Mouse (Mus musculus): ENCODE data around the gene Fcgbp. TPM values are rescaled to one million over a fixed set of nuclear protein-coding genes. Genes with fewer than 3 reads are reported as not detected.

Fcgbp gene
- polyA plus RNA-seq (2015; fragmentation: Illumina TruSeq; extraction: RNeasy Lipid Tissue Mini Kit (QIAGEN cat#74804); ENCODE audit: low read depth, low replicate concordance), result 0.06 TPM

DNA sequence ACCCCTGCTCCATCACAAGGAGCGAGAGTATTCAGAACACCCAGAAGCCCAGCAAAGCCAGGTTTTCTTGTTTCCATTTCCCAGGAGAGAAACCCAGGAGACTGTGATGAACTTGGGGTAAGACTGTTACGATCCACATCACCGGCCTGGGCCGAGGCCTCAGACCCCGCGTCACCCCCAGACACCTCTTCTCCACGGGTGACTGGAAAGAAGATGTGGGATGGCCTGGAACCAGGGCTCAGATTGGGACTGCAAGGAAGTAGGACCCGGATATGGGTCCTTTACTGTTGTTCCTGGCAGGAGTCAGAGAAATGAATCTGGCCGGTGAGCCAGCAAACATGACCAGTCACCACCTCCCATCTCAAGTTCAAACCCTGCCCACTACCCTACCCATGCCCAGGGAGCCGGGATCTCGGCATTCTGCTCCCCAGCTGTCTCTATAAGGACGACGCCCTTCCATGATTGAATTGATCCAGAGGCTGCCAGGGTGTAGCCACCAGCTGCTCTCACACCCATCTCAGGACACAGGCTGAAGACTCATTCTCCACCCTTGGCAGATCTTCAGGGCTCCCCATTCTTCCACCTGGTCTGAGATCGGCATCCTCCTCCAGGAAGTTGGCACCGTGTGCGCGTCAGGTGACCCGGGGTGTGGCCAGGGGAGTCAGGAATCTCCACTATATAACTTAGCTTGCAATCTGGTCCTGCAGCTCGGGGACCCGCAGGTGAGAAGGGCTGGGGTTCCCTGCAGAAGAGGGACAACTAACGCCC is at the start of gene Fcgbp:
Gene Fcgbp (plus strand): TSS at position 706 of the 768 bp plus-strand sequence.

DNA sequence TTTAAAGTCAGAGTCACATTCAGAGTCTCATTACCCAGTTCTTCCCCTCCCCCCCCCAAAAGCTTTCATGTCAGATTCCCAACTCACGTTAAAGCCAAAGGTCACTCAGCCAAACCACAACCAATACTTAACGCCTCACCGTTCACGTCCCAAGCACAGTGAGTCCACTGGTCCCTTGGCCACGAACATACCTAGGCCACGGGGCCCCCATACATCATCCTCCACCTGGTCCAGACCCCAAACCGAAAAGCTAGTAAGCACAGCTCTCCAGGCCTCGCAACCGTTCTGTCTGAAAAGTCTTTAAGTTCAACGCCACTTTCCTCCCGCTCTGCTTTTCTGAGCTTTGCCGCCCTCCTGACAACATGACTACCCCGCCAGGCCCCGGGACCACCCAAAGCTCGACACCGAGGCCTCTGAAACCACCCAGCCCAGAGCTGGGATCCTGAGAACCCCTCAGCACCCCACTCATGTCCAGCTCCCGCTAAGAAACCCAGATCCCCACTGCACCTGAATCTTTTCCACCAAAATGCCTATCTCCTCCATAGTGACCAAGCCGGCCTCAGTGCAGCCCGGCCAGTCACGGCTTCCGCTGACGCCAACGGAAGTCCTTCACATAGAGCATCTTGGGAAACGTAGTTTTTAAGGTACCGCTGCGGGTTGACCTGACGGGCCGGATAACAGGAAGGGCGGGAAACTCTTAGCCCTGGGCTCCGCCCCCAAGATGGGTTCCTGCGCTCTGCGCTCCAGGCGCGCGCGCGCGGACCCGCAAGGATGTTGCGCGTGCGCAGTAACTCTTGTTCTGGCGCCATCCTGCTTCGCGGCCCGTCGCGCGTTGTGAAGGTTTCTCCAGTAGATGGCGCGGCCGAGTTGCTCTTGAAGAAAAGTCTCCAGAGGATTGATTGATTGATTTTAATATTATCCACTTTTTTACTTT is 21.3 kb upstream of the Fcgbp start, which contains the start of gene Psmc4:
Gene Psmc4 (minus strand): TSS at position 626 of the 934 bp plus-strand sequence.

DNA sequence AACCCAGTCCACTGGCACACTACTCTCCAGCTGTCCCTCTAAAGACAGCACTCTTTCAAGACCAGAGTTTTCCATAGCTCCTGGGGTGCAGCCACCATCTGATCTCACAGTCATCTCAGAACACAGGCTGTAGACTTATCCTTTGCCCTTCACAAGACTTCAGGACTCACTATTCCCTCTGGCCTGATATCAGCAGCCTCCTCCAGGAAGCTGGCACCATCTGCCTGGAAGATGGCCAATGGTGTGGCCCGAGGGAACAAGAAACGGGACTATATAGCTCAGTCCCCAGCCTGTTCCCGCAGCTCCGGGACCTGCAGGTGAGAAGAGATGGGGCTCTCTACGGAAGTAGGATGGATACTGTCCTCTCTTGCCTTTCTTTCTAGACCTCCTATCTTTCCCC is 58.1 kb downstream of the Fcgbp start, which contains the start of gene 9530053A07Rik:
Gene 9530053A07Rik (plus strand): TSS at position 301 of the 400 bp plus-strand sequence.

DNA sequence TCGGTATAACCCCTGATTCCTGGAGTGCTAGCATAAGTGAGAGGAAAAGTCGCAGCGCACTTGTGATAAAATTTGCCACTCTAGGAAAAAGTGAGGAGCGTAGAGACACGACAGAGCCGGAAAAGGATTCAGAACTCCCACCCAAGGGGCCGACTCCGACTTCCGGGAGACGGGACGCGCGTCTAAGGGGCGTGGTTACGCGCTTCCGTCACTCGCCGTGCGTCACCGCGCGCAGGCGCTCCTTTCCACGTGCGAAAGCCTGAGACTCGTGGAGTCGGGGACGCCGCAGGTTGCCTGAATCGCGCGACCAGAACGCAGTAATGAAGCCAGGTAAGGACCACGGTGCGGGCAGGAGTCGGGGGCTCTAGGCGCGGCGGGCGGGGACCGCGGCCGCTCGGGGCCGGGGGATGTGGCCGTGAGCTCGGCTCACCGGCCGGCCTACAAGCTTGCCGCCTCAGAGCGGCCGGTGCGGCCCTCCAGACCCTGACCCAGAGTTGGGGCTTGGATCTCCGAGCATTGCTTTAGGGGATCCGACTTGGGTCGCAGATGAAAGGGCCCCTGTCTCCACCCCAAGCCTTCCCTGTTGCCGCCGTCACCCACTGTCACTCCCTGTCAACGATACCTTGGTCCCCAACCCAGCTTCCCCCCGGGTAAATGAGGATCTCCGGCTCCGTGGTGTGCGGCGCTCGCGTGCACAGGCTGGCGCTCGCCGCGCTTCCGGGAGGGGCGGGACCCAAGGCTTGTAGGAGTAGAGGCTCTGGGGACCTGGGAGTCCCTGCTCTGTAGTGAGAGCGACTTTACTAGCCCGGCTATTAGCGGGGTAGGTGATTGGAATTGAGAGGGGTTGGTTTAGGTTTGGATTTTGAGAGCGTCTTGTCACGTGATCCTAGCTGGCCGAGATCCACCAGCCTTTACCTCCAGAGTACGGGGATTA is 98.7 kb downstream of the Fcgbp start, which contains the start of gene Fbl:
Gene Fbl (plus strand): TSS at position 222 of the 934 bp plus-strand sequence.

Other genes starting within 250 kb of the Fcgbp start
- 6.5 TPM for gene Zfp59, start 232.6 kb upstream of the Fcgbp start, polyA plus RNA-seq (2015; fragmentation: Illumina TruSeq; extraction: RNeasy Lipid Tissue Mini Kit (QIAGEN cat#74804); ENCODE audit: low read depth, low replicate concordance)
- gene Zfp607a, start 213.7 kb upstream of the Fcgbp start, polyA plus RNA-seq (2015; fragmentation: Illumina TruSeq; extraction: RNeasy Lipid Tissue Mini Kit (QIAGEN cat#74804); ENCODE audit: low read depth, low replicate concordance), result 0.71 TPM
- gene Zfp974, start 141.8 kb upstream of the Fcgbp start, polyA plus RNA-seq (2015; fragmentation: Illumina TruSeq; extraction: RNeasy Lipid Tissue Mini Kit (QIAGEN cat#74804); ENCODE audit: low read depth, low replicate concordance), result 9.4 TPM
- gene Zfp780b, start 92.1 kb upstream of the Fcgbp start, polyA plus RNA-seq (2015; fragmentation: Illumina TruSeq; extraction: RNeasy Lipid Tissue Mini Kit (QIAGEN cat#74804); ENCODE audit: low read depth, low replicate concordance), result 14.2 TPM
- 4.6 TPM for gene Zfp850, start 57.1 kb upstream of the Fcgbp start, polyA plus RNA-seq (2015; fragmentation: Illumina TruSeq; extraction: RNeasy Lipid Tissue Mini Kit (QIAGEN cat#74804); ENCODE audit: low read depth, low replicate concordance)
- gene Psmc4, start 21.1 kb upstream of the Fcgbp start, polyA plus RNA-seq (2015; fragmentation: Illumina TruSeq; extraction: RNeasy Lipid Tissue Mini Kit (QIAGEN cat#74804); ENCODE audit: low read depth, low replicate concordance), result 177 TPM
- gene 9530053A07Rik, start 58.2 kb downstream of the Fcgbp start, polyA plus RNA-seq (2015; fragmentation: Illumina TruSeq; extraction: RNeasy Lipid Tissue Mini Kit (QIAGEN cat#74804); ENCODE audit: low read depth, low replicate concordance), result 0.04 TPM
- gene Fbl, start 98.5 kb downstream of the Fcgbp start, polyA plus RNA-seq (2015; fragmentation: Illumina TruSeq; extraction: RNeasy Lipid Tissue Mini Kit (QIAGEN cat#74804); ENCODE audit: low read depth, low replicate concordance), result 60.8 TPM
- gene Dyrk1b, start 108.2 kb downstream of the Fcgbp start, polyA plus RNA-seq (2015; fragmentation: Illumina TruSeq; extraction: RNeasy Lipid Tissue Mini Kit (QIAGEN cat#74804); ENCODE audit: low read depth, low replicate concordance), result 17.0 TPM
- gene Eid2, start 196.6 kb downstream of the Fcgbp start, polyA plus RNA-seq (2015; fragmentation: Illumina TruSeq; extraction: RNeasy Lipid Tissue Mini Kit (QIAGEN cat#74804); ENCODE audit: low read depth, low replicate concordance), result 47.8 TPM
- gene Eid2b, start 206.5 kb downstream of the Fcgbp start, polyA plus RNA-seq (2015; fragmentation: Illumina TruSeq; extraction: RNeasy Lipid Tissue Mini Kit (QIAGEN cat#74804); ENCODE audit: low read depth, low replicate concordance), result 25.0 TPM
- 0.74 TPM for gene Selenov, start 219.9 kb downstream of the Fcgbp start, polyA plus RNA-seq (2015; fragmentation: Illumina TruSeq; extraction: RNeasy Lipid Tissue Mini Kit (QIAGEN cat#74804); ENCODE audit: low read depth, low replicate concordance)
- 1.0 TPM for gene Dll3, start 231.0 kb downstream of the Fcgbp start, polyA plus RNA-seq (2015; fragmentation: Illumina TruSeq; extraction: RNeasy Lipid Tissue Mini Kit (QIAGEN cat#74804); ENCODE audit: low read depth, low replicate concordance)
- 48.9 TPM for gene Timm50, start 240.8 kb downstream of the Fcgbp start, polyA plus RNA-seq (2015; fragmentation: Illumina TruSeq; extraction: RNeasy Lipid Tissue Mini Kit (QIAGEN cat#74804); ENCODE audit: low read depth, low replicate concordance)

All from brain, adult 10 weeks (tissue).